Mouse (Mus musculus) liver, adult 2 months (tissue): Measurements from ENCODE around the gene Thrb. TPM values are rescaled to one million over a fixed set of nuclear protein-coding genes. Genes with fewer than 3 reads are reported as not detected.

ENCODE experiments used
- DNase-seq: peaks from one replicate; pipeline ENCODE4 v3.0.0-alpha.2; 2011; ENCODE audit warnings: low read depth, low spot score; ENCODE audit errors: extremely low read depth
- H3K27ac ChIP-seq: fragments of 200-500 bp; replicated peaks from 2 replicates; pipeline ENCODE4 v1.5.1; 2012; ENCODE audit warnings: low read depth, mild to moderate bottlenecking, control low read depth, inconsistent platforms, low read length; ENCODE audit not compliant: insufficient read depth
- H3K27me3 ChIP-seq: fragments of 200-500 bp; 2 replicates; pipeline ENCODE4 v1.6.1; 2012; ENCODE audit warnings: mild to moderate bottlenecking, moderate library complexity, low read length, inconsistent platforms; ENCODE audit not compliant: control insufficient read depth, insufficient read depth
- H3K36me3 ChIP-seq: fragments of 200-500 bp; 2 replicates; pipeline ENCODE4 v1.6.1; 2012; ENCODE audit warnings: low read length, inconsistent platforms; ENCODE audit not compliant: control insufficient read depth, insufficient read depth
- H3K4me1 ChIP-seq: fragments of 200-500 bp; 2 replicates; pipeline ENCODE4 v1.6.1; 2011; ENCODE audit warnings: low read length; ENCODE audit not compliant: control insufficient read depth, insufficient read depth
- H3K4me3 ChIP-seq: fragments of 200-500 bp; 2 replicates; pipeline ENCODE4 v1.5.1; 2011; ENCODE audit warnings: low read depth, mild to moderate bottlenecking, control low read depth, low read length, moderate library complexity; ENCODE audit not compliant: insufficient read depth
- H3K79me2 ChIP-seq: fragments of 200-500 bp; 2 replicates; pipeline ENCODE4 v1.6.1; 2012; ENCODE audit warnings: inconsistent platforms, mild to moderate bottlenecking, low read length, moderate library complexity; ENCODE audit not compliant: control insufficient read depth, insufficient read depth
- H3K9ac ChIP-seq: fragments of 200-500 bp; 2 replicates; pipeline ENCODE4 v1.6.1; 2012; ENCODE audit warnings: low read depth, mild to moderate bottlenecking, control low read depth, inconsistent platforms, low read length
- CTCF ChIP-seq: fragments of 200-500 bp; IDR thresholded peaks from 2 replicates; pipeline ENCODE4 v1.5.1; 2011; ENCODE audit warnings: low read depth, low read length, control low read depth
- POLR2A ChIP-seq: fragments of 200-500 bp; IDR thresholded peaks from 2 replicates; pipeline ENCODE4 v1.6.1; 2011; ENCODE audit warnings: low read length, control low read depth; ENCODE audit not compliant: insufficient read depth; ENCODE audit errors: extremely low read depth
- WGBS: fragments of 180-500 bp; shearing (Covaris S2); methylation state at CpG from one replicate; pipeline ENCODE4 v1.1.7; 2018; 5-methylcytosine and 5-hydroxymethylcytosine counted together
- polyA plus RNA-seq: library from polyadenylated mRNA; depleted of rRNA; stranded (reverse); fragments of >200 nt; gene quantifications from 2 replicates; pipeline ENCODE4 v1.2.3, GENCODE M21; 2012
- total RNA-seq: library from RNA; depleted of rRNA; stranded (reverse); fragments of >200 nt; gene quantifications from 2 replicates; pipeline ENCODE4 v1.2.3, GENCODE M21; 2014

The Thrb gene
- total and polyA plus RNA-seq, 2 experiments = 8.6 to 34.6 TPM

GRCm38 (mm10) chr14:17954038-17954437, 294.0 kb downstream of the Thrb start:
- Histone ChIP-seq H3K36me3 (peaks cover 2% of the 10 kb centered on the region; the same call in 1 of the 2 replicates), H3K79me2 (no peaks in the 10 kb centered on the region), H3K4me1 (no peaks in the 10 kb centered on the region), H3K27ac (no peak overlapping the region), H3K4me3 (no peak overlapping the region), H3K9ac (no peak overlapping the region), H3K27me3 (no peaks in the 10 kb centered on the region)
- 81% methylated on average over 2 of the region's 2 CpGs for WGBS
- no peak for TF ChIP-seq CTCF
- TF ChIP-seq POLR2A = no peak
- peak; percentile 14 for DNase-seq

- TF ChIP-seq CTCF = no peak
- TF ChIP-seq POLR2A = no peak
- Histone ChIP-seq H3K4me3 (no peak overlapping the region), H3K27ac (no peak overlapping the region), H3K4me1 (no peaks in the 10 kb centered on the region), H3K36me3 (peaks cover 13% of the 10 kb centered on the region), H3K9ac (no peak overlapping the region), H3K79me2 (no peaks in the 10 kb centered on the region), H3K27me3 (no peaks in the 10 kb centered on the region)
- 57% methylated on average over 2 of the region's 2 CpGs for WGBS
- DNase-seq = no peak
Measured at GRCm38 (mm10) chr14:17959901-17960300, 299.8 kb downstream of the Thrb start.

- peak; percentile 33 for DNase-seq
- Histone ChIP-seq H3K4me1 (no peaks in the 10 kb centered on the region), H3K27ac (no peak overlapping the region), H3K27me3 (no peaks in the 10 kb centered on the region), H3K36me3 (peaks cover 16% of the 10 kb centered on the region), H3K79me2 (no peaks in the 10 kb centered on the region), H3K9ac (no peak overlapping the region), H3K4me3 (no peak overlapping the region)
- whole genome bisulfite sequencing = 58% methylated on average over 5 of the region's 5 CpGs
- no peak for TF ChIP-seq POLR2A
- peak; percentile 82 for TF ChIP-seq CTCF
Measured at GRCm38 (mm10) chr14:17967117-17967726, 307.2 kb downstream of the Thrb start.

- TF ChIP-seq POLR2A (no peak), CTCF (no peak)
- Histone ChIP-seq H3K79me2 (no peaks in the 10 kb centered on the region), H3K36me3 (peaks cover 16% of the 10 kb centered on the region), H3K27ac (no peak overlapping the region), H3K4me1 (no peaks in the 10 kb centered on the region), H3K4me3 (no peak overlapping the region), H3K27me3 (no peaks in the 10 kb centered on the region), H3K9ac (no peak overlapping the region)
- no peak for DNase-seq
- 79% methylated on average over 4 of the region's 4 CpGs for WGBS
Measured at GRCm38 (mm10) chr14:17972132-17972531, 312.1 kb downstream of the Thrb start.

GRCm38 (mm10) chr14:17972665-17973064, 312.6 kb downstream of the Thrb start:
- Histone ChIP-seq H3K4me3 (no peak overlapping the region), H3K79me2 (no peaks in the 10 kb centered on the region), H3K27ac (no peak overlapping the region), H3K9ac (no peak overlapping the region), H3K36me3 (peaks cover 16% of the 10 kb centered on the region), H3K27me3 (no peaks in the 10 kb centered on the region), H3K4me1 (no peaks in the 10 kb centered on the region)
- TF ChIP-seq CTCF (no peak), POLR2A (no peak)
- DNase-seq = no peak
- WGBS = 87% methylated on average over 6 of the region's 6 CpGs

GRCm38 (mm10) chr14:17975786-17976185, 315.7 kb downstream of the Thrb start:
- Histone ChIP-seq H3K79me2 (no peaks in the 10 kb centered on the region), H3K9ac (no peak overlapping the region), H3K4me3 (no peak overlapping the region), H3K4me1 (no peaks in the 10 kb centered on the region), H3K27me3 (no peaks in the 10 kb centered on the region), H3K27ac (no peak overlapping the region), H3K36me3 (peaks cover 16% of the 10 kb centered on the region)
- DNase-seq = no peak
- WGBS = 76% methylated on average over 1 of the region's 1 CpGs
- no peak for TF ChIP-seq POLR2A
- no peak for TF ChIP-seq CTCF
